Mouse (Mus musculus) induced T-regulatory cell, adult 2 months (primary cell): ENCODE data around the gene Zfp568.

Experiments
- DNase-seq: peaks from one replicate; pipeline ENCODE4 v3.0.0-alpha.2; 2012; ENCODE audit warnings: low read depth

Zfp568 gene

DNA sequence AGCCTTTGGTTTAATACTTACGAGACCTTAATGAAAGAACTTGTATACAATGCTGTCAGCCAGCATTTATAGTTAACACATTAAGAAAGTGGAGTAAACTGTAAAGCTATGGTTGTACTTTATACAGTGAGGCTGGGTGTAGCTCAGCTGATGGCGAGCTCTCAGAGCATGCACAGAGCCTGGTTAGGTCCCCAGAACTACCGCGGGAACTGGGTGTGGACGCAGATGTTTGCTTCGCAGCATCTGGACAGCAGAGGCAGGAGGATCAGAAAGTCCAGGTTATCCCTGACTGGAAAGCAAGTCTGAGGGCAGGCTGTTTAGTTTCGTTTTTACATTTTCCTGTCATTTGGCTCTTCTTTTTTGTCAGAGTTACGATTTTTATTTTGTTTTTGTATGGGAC, 8.9 kb downstream of the Zfp568 start:
- no peak for DNase-seq

DNA sequence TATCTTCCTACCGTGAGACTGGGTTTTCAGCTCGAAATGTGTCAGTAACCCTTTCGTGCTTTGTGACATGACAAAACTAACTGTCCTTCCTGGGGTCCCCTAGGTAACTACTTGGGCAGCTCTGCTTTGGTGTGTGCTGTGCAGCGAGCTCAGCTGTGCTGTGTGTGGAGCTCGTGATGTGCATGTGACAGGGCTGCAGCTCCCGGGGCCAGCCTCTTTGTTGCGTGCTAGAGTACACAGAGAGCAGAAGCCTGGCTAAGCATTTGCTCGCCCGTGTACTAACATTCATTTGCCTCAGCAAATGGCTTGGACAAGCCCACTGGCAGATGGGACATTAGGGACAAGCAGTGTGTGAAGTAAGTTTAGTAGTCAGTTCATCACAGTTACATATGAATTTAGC, 9.6 kb downstream of the Zfp568 start:
- no peak for DNase-seq

DNA sequence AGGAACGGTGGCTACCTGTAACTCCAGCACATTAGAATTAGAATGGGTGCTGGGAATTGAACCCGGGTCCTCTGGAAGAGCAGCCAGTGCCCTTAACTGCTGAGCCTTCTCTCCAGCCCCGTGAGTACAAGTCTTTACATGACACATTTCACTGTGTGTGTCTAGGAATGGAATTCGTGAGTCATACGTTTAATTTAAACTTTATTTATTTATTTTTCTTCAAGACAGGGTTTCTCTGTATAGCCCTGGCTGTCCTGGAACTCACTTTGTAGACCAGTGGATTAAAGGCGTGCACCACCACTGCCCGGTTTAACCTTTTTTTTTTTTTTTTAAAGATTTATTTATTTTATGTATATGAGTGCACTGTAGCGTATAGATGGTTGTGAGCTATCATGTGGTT, 11.4 kb downstream of the Zfp568 start:
- DNase-seq: no peak

DNA sequence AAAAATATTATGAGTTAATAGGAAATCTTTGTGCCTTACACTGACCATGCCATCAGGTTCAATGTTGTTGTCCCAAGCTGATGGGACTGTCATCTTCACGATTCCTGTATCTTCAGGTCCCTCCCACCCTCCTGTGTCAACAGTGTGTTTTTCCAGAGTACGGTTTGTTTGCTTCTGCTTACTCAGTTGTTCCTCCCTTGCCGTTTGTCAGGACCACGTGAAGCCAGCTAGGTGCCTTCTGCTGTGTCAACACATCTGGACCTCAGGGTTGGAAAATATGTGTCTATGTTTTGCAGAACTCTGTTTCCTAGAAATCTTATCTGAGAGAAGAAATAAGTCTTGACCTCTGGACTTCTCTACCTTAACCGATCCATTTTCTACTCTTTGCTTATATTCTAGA, 16.8 kb downstream of the Zfp568 start:
- DNase-seq: no peak

DNA sequence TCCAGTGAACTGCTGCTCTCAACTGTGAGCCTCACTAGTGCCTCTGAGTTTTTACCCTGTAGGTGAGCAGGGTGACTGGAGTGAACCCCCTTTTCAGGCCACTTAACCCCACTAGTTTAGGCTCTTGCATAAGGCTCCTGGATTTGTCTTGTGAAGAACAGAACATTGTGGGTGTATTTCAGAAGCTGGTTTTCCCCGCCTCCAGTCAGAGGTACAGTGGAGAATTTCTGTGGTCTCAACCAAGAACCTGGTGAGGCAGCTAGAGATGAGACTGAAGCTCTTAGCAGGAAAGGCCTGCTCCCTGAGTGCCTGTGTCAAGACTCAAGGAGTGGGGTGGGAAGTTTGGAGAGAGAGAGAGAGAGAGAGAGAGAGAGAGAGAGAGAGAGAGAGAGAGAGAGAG, 23.8 kb downstream of the Zfp568 start:
- DNase-seq: no peak

DNA sequence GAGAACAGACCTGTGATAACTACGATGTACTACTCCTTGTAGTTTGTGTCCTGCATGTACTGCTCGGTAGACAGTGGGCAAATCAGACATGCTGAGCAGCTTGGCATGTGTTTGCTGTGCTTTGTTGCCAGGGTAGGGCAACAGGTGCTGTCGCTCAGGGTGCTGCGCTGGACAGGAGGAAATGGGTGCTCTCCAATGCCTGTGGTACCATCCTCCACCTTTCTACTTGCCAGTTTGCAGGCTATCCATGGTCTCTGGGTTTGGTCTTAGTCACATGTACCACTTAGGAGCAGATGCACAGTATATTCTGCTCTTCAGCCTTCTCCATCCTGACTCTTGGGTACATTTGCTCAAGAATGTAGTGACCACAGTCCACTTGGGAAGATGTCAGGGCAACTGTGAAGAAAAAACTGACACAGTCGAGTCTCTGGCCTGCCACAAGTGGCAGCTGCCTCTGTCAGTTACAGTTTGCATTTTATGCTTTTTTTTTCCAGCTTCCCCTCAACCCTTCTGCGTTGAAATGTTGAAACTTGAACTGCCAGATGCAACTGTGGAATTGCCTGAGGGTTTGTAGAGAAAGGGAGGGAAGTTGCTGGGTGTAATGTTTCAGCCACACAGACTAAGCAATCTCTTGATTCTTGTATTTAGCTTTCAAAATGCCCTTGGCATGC, 24.4 kb downstream of the Zfp568 start:
- no peak for DNase-seq

DNA sequence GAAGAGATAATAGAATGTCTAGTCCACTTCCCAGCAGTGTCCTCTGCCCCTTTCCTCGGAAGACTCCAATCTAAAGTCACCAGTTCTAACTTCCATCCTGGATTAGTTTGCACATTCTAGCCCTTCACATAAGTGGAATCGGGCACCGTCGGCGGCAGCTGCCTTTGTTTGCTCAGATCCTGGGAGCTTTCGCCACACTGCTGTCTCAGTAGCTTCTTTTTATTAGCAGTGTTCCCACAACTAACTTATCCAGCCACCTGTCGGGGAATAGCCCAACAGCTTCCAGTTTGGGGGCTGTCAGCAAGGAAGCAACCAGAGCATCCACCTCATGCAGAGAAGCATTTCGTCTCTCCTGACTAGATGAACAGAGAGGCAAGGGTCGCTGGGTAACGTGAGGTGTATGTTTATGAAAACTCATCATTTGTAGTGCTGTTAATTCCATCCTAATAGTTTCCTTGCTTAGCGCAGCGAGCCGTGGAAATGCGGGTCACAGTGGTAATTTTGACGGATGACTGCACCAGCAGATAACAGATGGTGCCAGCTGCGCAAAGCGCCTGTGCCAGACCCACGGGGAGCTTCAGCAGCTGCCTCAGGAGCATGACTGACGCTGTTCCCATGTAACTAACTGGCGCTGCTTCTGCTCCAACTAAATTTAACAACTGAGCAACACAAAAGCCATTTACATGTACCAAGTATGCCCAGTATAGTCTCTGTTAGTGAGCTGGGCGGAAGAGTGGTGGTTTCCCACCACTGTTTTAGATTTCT, 25.7 kb downstream of the Zfp568 start:
- no peak for DNase-seq

DNA sequence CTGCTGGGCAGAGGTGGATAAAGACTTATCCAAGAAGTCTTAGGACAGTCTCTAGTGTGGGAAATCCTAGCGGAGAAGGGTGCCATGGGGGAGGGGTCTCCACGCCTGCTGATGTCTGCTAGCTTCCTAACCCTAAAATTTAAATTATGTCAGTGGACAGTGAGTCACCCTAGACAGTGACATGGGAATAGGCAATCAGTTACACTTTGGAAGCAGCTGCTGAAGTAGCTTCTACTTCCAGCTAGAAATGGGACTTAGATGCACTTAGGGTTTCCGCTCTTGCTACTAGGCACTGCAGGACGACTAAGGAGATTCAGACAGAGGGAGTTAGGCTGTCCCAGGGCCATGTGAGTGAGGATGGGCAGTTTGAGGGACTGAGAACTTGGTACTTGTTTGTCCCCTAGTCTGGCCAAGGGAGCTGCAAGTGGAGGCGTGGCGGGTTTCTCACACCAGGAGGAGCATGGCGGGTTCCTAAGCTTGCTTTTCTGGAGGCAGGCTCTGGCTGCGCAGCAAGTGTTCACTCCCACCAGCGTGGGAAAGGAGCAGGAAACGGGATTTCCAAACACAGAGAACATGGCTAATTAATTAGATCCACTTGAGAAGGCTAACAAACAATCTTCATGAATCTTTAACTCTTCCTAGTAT, 26.9 kb downstream of the Zfp568 start:
- DNase-seq: no peak

DNA sequence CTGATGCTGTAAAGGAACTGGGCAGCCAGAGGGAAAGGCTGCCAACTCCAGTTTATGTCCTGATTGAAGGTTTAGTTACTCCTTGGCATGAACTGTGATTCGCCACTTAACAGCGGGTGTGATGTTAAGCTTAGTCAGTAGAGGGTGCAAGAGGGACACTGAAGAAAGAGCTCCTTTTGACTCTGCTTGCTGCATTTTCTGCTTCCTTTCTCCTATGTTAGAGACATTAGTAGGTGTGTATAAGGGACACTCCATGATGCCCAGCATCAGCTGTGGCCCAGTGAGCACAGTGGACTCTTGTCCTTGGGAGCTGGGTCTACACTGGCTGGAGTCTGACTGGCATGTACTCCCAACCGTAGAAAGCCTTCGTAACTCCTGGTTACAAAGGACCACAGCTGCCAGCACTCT, 29.2 kb downstream of the Zfp568 start:
- DNase-seq: peak; percentile 71

DNA sequence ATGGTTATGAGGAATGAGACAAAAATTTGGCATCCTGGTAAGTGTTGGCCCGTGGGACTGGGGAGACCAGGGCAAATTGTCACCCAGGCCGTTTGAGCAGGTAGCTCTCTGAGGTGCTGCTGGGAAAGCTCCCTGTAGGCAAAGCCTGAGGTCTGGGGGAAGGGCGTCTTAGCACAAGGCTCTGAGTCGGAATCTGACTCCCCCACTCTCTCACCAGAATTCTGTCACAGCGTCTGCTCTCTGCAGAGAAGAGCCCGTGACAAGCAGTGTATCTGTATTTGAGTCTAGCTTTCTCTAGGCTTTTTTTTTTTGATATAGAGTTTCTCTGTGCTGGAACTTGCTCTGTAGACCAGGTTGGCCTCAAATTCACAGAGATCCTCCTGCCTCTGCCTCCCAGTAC, 33.5 kb downstream of the Zfp568 start:
- DNase-seq: no peak

DNA sequence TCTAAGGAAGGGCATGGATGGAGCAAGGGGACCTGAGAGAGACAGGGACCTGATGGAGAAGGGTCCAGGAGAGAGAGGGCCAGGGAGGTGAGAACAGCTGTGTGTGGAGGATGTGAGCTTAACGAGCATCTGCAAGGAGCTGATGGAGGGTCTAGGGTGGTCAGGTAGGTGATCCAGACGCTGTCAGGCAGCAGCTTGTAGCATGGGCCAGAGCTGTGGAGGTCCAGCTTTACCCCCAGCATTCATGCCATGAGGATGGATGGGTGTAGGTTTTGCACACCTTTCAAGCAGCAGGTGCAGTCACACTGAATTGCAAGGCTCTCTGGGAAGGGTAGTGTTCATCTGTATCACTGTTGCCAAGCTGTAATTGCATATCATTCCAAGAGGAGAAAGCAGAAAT, 35.8 kb downstream of the Zfp568 start:
- DNase-seq: no peak

DNA sequence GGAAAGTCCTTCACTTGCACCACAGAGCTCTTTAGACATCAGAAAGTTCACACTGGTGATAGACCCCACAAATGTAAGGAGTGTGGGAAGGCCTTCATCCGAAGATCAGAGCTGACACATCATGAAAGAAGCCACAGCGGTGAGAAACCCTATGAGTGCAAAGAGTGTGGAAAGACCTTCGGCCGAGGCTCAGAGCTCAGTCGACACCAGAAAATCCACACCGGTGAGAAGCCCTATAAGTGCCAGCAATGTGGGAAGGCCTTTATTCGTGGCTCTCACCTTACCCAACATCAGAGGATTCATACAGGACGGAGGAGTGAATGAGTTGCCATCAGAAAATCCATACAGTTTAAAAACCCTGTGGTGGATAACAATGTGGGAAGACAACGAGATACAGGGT, 39.6 kb downstream of the Zfp568 start:
- no peak for DNase-seq

DNA sequence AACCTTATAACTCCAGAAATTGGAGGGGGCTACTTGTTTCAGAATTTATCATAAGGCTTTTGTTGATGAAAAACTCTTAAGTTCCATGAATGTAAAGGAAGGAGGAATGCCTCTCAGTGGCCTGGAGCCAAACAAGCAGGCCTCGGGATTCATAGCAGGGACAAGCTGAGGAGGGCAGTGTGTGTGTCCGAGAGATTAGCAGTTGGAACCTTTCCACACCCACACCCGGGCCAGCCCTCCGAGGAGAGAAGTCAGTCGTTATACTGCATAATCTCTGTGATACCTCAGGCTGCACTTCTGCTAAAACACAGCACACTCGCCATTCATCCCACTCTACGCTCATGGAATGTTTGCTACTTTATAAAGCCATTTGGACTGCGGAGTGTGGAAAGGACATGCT, 40.0 kb downstream of the Zfp568 start:
- DNase-seq: no peak

DNA sequence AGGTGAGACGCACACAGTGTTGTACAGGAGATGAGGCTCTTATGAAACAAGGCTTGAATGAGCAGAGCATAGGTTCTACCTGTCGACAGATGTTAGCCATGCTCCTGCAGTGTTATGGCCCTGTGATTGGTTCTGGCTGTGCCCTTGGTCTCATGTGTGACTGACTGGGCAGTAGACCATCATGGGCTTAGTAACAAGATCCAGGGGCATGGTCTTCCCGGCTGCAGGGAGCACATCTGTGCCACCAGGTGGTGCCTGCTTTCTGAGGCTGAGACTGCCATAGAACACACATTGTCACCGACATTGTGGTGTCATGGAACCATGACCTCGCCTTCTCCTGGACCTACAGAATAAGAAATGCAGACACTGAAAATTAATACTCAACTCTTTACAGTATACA, 41.6 kb downstream of the Zfp568 start:
- DNase-seq: no peak

DNA sequence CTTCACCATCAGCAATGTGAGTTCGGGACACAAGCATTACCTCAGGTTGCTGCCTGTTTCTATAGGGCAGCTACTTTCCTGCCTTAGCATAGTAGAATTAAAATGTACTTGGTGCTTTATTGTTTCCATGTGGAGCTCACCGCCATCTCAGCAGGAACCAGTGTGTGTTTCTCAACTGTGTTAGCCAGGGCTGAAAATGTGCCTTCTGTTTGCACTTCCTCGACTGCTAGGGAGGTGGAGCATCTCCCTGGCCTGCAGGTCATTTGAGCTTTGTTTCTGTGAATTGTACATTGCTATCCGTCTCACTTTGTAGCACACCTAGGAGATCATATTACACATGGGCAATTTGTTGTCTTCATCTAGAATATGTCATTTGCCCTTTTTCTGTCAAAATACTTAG, 43.6 kb downstream of the Zfp568 start:
- no peak for DNase-seq

DNA sequence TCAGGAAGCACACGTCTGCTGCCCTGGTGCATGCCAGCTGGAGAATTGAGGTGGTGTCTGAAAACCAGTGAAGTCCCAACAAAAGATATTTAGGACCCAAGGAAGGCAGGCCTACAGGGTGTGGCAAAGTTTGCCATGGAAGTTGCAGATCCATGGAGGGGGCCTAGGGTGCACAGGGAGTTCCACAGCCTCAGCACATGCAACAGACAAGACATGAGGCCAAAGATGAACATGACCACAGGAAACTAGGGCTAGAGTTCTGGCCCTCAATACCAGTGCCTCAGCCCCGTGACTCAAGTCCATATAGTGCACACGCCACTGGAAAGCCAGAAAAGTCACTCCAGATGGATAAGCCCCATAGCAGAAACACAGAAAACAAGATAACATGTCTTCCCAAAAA, 44.8 kb downstream of the Zfp568 start:
- DNase-seq: no peak

DNA sequence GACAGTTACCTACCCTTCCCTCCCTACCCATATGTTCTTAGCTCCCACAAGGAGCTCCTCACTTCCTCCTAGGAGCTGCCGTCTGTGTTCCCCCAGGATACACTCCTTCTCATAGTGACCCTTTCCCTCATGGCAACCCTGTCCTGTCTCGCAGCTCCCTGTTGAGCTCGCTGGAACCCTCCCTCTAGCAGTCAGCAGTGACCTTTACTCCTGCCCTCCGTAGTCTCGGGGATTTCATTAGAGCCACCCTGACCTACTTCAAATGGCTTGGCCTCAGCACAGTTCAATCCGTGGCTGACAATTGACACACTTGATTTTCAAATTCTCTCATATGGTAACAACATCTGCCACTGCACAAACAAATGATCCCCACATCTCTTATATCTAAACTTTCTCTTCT, 46.9 kb downstream of the Zfp568 start:
- DNase-seq: no peak

DNA sequence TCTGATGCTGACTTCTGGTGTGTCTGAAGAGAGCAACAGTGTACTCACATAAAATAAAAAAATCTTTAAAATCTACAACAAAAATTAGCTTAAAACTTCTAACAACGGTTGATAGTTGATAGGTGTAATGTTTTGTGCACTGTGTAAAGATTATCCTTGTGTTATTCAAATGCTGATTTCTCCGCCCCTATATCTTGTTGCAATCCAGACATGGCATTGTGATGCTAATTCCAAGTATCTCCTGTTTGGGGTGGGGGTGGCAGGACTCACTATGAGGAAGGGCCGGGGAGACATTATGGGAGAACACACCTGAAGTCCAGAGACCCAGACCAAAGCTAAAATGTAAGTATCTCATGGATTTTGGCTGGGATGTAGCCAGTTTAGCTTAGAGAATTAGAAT, 47.6 kb downstream of the Zfp568 start:
- no peak for DNase-seq

DNA sequence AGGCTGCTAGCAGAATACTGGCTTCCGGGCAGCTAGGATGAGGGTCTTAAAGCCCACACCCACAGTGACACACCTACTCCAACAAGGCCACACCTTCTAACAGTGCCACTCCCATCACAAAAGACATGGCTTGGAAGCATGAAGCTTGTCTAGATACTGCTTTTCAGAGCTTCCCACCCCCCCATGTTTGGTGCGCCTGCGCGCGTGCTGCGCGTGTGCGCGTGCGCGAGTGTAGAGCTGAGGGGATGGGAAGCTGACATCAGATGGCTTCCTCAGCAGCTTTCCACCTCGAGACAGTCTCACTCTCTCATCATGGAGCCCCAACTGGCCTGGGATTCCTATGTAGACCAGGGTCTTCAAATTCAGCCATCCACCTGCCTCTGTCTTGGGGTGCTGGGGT, 50.6 kb downstream of the Zfp568 start:
- DNase-seq: no peak

DNA sequence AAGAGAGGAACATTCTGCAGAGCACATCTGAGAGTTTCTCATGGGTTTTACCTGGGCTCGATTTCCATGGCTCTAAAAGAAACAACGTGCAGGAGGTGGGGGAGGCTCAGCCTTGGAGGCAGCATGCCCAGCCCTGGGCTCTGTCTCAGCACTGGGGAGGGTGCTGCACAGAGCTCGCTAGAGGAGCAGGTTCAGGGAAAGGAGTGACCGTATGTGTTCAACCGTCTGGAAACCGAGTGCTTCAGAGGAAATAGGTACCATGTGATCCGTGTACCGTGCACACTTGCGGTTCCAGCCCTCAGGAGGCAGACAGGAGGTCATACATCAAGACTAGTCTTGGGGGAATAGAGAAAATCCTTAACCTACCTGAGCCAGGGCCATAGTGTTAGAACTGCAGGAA, 60.6 kb downstream of the Zfp568 start:
- peak; percentile 7 for DNase-seq

DNA sequence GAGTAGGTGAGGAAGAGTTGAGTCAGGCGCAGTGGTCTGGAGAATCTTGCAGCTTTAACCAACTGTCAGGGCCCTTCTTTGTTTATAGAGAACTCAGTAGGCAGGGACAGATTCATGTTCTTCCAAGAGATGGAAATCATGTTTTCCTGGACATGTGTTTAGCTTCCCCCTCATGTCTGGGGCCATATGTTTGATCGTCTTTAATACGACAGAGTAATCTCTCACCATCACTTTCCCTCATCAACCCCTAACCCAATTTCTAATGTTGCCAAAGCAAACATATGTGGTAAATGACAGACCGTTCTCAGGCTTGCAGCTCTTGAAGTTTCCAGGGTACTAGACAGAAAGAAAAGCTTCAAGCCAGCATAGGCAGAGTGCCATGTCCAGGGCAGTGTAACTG, 64.4 kb downstream of the Zfp568 start:
- DNase-seq: no peak

DNA sequence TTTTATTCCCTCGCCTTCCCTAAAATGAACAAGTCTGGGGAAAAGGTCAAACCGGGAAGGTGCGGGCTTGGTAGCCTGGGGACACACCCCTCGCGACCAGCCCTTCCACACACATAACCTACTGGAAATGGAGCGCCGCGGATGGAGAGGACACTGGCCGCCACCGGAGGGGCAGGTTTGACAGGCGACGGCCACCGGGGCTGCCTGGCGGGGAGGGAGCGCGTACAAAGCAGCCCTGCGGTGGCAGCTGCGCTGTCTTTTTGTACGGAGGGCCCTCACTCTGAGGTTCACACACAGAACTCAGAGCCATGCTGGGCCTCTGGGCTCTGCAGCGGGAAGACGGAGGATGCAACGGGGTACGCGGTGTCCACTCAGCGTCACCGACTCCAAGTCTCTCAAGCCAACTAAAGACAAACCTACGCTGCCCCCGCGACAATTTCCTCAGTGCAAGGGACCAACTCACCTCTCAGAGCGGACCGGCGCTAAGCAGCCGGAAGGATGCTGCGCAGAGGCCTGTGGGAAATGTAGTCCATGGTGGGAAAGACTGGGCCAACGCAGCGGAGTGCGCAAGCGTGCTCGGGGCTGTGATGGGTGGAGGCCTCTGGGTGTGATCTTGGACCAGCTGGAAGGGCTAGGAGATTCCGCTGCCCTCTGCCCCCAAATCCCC, 67.3 kb downstream of the Zfp568 start, which contains the start of gene Zfp14:
Gene Zfp14, minus strand, starts transcription at position 499 of the 667 bp plus-strand sequence.
- peak; percentile 92 for DNase-seq

DNA sequence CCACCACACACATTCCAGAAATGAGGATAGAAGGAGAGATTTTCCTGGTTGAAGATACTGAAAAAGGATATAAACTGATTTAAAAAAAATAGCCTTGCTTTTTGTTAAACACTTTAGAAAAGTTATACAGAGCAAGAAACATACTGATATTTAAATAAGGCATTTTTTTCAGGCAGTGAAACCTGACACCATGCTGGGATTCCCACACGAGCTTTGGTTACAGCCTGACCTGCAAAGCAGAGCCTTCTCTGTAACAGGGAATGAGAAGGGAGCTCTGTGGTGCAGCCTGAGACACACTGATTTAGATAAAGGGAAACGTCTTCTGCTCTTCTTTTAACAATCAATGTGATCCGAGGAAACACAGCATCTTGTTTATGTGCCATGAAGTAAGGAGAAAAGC, 69.8 kb downstream of the Zfp568 start:
- DNase-seq: no peak
